Mouse (Mus musculus) gastrocnemius, postnatal 4 days (tissue): ENCODE data around the gene Ikzf1. TPM values are rescaled to one million over a fixed set of nuclear protein-coding genes. Genes with fewer than 3 reads are reported as not detected.

Experiments used
- DNase-seq, 2 experiments: peaks; one replicate each; pipeline ENCODE4 v3.0.0; 2021 to 2022; ENCODE audit warnings: low spot score in 2 of 2, mixed read lengths in 2 of 2
- long read RNA-seq, 2 experiments: library from polyadenylated mRNA; stranded (forward); transcript quantifications; one replicate each; pipeline ENCODE4 v2.0.0; 2021
- total RNA-seq, 2 experiments: library from RNA; stranded (reverse); gene quantifications; 2 replicates each; pipeline ENCODE4 v1.2.3; 2021

Gene Ikzf1
- total RNA-seq, result 1 to 10 TPM; 3.8 to 4.2 TPM
- long read RNA-seq, experiment 1, partial matches to known transcripts, result 0 of 3 reads
- long read RNA-seq, experiment 1, other reads (novel, unspliced or antisense), result 3 of 3 reads
- long read RNA-seq, experiment 2, partial matches to known transcripts, result 1 of 6 reads
- long read RNA-seq, experiment 2, other reads (novel, unspliced or antisense), result 4 of 6 reads

- DNase-seq, result no peak
Observed at GRCm38 (mm10) chr11:11684930-11685852, at the start of gene Ikzf1. TSS of gene Ikzf1 (plus strand) at chr11:11685003.

GRCm38 (mm10) chr11:11644303-11644702, 40.5 kb upstream of the Ikzf1 start:
- DNase-seq, result no peak

- DNase-seq, result no peak
Observed at GRCm38 (mm10) chr11:11656388-11656787, 28.4 kb upstream of the Ikzf1 start.

- no peak for DNase-seq
Observed at GRCm38 (mm10) chr11:11656995-11657530, 27.7 kb upstream of the Ikzf1 start.

- DNase-seq, result no peak
Observed at GRCm38 (mm10) chr11:11657634-11658033, 27.2 kb upstream of the Ikzf1 start.

- DNase-seq, result no peak
Observed at GRCm38 (mm10) chr11:11658834-11659233, 26.0 kb upstream of the Ikzf1 start.

- no peak for DNase-seq
Observed at GRCm38 (mm10) chr11:11660651-11661050, 24.2 kb upstream of the Ikzf1 start.

GRCm38 (mm10) chr11:11667254-11667921, 17.4 kb upstream of the Ikzf1 start:
- no peak for DNase-seq

- no peak for DNase-seq
Observed at GRCm38 (mm10) chr11:11667922-11668290, 16.9 kb upstream of the Ikzf1 start.

GRCm38 (mm10) chr11:11672974-11673373, 11.8 kb upstream of the Ikzf1 start:
- DNase-seq, result no peak

- DNase-seq, result no peak
Observed at GRCm38 (mm10) chr11:11675063-11675462, 9.7 kb upstream of the Ikzf1 start.

GRCm38 (mm10) chr11:11676068-11676741, 8.6 kb upstream of the Ikzf1 start:
- DNase-seq, result no peak

- DNase-seq, result no peak
Observed at GRCm38 (mm10) chr11:11677165-11677564, 7.6 kb upstream of the Ikzf1 start.

- no peak for DNase-seq
Observed at GRCm38 (mm10) chr11:11678972-11679371, 5.8 kb upstream of the Ikzf1 start.

GRCm38 (mm10) chr11:11684056-11684929, 510 bp upstream of the Ikzf1 start:
- no peak for DNase-seq

GRCm38 (mm10) chr11:11685853-11686395, 1.1 kb downstream of the Ikzf1 start:
- DNase-seq, result peak; percentile 39 to 53

- no peak for DNase-seq
Observed at GRCm38 (mm10) chr11:11686569-11687051, 1.8 kb downstream of the Ikzf1 start.

- DNase-seq, result no peak
Observed at GRCm38 (mm10) chr11:11687551-11688185, 2.9 kb downstream of the Ikzf1 start.

GRCm38 (mm10) chr11:11688766-11689330, 4.0 kb downstream of the Ikzf1 start:
- no peak for DNase-seq
